Mouse (Mus musculus) midbrain, postnatal 0 days (tissue): ENCODE results near the gene Kmt2d. TPM values are rescaled to one million over a fixed set of nuclear protein-coding genes. Genes with fewer than 3 reads are reported as not detected.

ENCODE experiments used
- ATAC-seq: fragments of 200-750 bp; cut with Nextera tagmentation; 2 replicates; pipeline ENCODE4 v1.8.0; 2017; ENCODE audit warnings: moderate number of reproducible peaks, mild to moderate bottlenecking, moderate TSS enrichment, moderate library complexity; ENCODE audit not compliant: low FRiP score
- DNase-seq: peaks from one replicate; pipeline ENCODE4 v3.0.0-alpha.2; 2015; ENCODE audit warnings: low spot score
- H3K27ac ChIP-seq: fragments of 300-500 bp; sonication (generic); 2 replicates; pipeline ENCODE4 v1.5.1; 2014; ENCODE audit warnings: low read depth, mild to moderate bottlenecking, low read length, mixed read lengths
- H3K27me3 ChIP-seq: fragments of 300-500 bp; sonication (generic); 2 replicates; pipeline ENCODE4 v1.6.1; 2014; ENCODE audit warnings: low read length, control low read depth, mixed read lengths; ENCODE audit not compliant: insufficient read depth
- H3K36me3 ChIP-seq: fragments of 300-500 bp; sonication (generic); 2 replicates; pipeline ENCODE4 v1.6.1; 2014; ENCODE audit warnings: low read length, control low read depth, mixed read lengths; ENCODE audit not compliant: insufficient read depth
- H3K4me1 ChIP-seq: fragments of 300-500 bp; sonication (generic); 2 replicates; pipeline ENCODE4 v1.6.1; 2014; ENCODE audit warnings: mild to moderate bottlenecking, control low read depth, antibody characterized with exemption, low read length, mixed read lengths; ENCODE audit not compliant: insufficient read depth
- H3K4me2 ChIP-seq: fragments of 300-500 bp; sonication (generic); 2 replicates; pipeline ENCODE4 v1.6.1; 2014; ENCODE audit warnings: low read depth, mild to moderate bottlenecking, low read length, mixed read lengths; ENCODE audit not compliant: poor library complexity, severe bottlenecking
- H3K4me3 ChIP-seq: fragments of 300-500 bp; sonication (generic); 2 replicates; pipeline ENCODE4 v1.5.1; 2014; ENCODE audit warnings: low read depth, mild to moderate bottlenecking, low read length, moderate library complexity
- H3K9ac ChIP-seq: fragments of 300-500 bp; sonication (generic); replicated peaks from 2 replicates; pipeline ENCODE4 v1.6.1; 2014; ENCODE audit warnings: mild to moderate bottlenecking, low read length, moderate library complexity, mixed read lengths; ENCODE audit not compliant: poor library complexity, severe bottlenecking
- H3K9me3 ChIP-seq: fragments of 300-500 bp; sonication (generic); 2 replicates; pipeline ENCODE4 v1.6.1; 2016; ENCODE audit warnings: low read length, control low read depth
- CTCF ChIP-seq: IDR thresholded peaks from 2 replicates; pipeline ENCODE4 v1.5.1; 2016; ENCODE audit warnings: antibody characterized with exemption, mild to moderate bottlenecking
- WGBS: fragments of 180-500 bp; shearing (Covaris S2); extraction: QIAGEN DNeasy Blood & Tissue Kit; methylation state at CpG from one replicate; pipeline ENCODE4 v1.1.7; 2014; 5-methylcytosine and 5-hydroxymethylcytosine counted together
- polyA plus RNA-seq: library from polyadenylated mRNA; unstranded; fragments of >200 nt; fragmentation: Nextera tagmentation; extraction: Ambion mirVana; gene quantifications from 2 replicates; pipeline ENCODE4 v1.2.1, GENCODE M21; 2015
- total RNA-seq: library from RNA; depleted of rRNA; stranded (reverse); fragments of >200 nt; gene quantifications from 2 replicates; pipeline ENCODE4 v1.2.3, GENCODE M21; 2014

The Kmt2d gene
- total and polyA plus RNA-seq, 2 experiments from 2014 or later: 7.7 to 32.5 TPM

- ATAC-seq (no peak), DNase-seq (no peak)
- peak overlapping the region; percentile 98 for H3K9ac ChIP-seq
- peak overlapping the region; percentile 99 for H3K4me2 ChIP-seq
- 0 out of 2 replicates have a peak overlapping the region, but pooled peaks have one; percentile 6 for H3K27ac ChIP-seq
- peaks cover 17% of the 10 kb centered on the region for H3K36me3 ChIP-seq
- no peaks in the 10 kb centered on the region for H3K9me3 ChIP-seq
- no peak for TF ChIP-seq CTCF
- peak overlapping the region; percentile 99 for H3K4me3 ChIP-seq
- H3K4me1 ChIP-seq: peaks cover 30% of the 10 kb centered on the region
- 9% methylated on average over 8 of the region's 8 CpGs for WGBS
- no peaks in the 10 kb centered on the region for H3K27me3 ChIP-seq
Observed at GRCm38 (mm10) chr15:98869342-98870178, 1.4 kb downstream of the Kmt2d start.

DNA sequence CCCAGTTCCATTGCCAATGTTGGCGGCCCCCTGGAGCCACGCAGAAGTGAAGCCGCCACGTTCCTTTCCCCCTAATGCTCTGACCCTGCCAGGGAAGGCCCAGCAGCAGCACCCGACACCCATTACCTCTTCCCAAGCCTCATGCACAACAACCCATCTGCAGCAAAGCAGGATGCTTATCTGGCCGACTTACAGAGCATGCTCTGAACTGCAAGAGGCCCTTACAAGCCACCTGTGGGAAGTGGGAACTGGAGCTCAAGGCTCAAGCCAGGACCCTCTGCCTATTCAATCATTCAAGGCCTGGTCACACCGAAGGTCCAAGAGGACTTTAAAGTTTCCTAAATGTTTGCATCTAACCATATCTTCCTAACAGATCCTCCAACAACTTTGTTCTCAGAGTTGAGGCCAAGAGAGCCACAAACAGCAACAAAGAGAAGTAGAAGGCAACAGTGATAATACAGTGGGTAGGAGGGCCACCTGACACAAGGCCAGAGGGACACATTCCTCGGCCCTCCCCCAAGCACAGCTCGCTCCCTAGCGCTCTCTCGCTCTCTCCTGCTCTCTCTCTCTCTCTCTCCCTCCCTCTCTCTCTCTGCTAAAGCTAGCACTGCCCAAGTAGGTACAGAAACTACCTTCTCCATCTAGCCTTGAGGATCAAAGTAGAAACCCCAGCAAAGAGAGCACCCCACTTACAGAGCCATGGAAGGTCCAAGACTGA is 2.5 kb downstream of the Kmt2d start:
- H3K36me3 ChIP-seq: peaks cover 28% of the 10 kb centered on the region
- DNase-seq: no peak
- peak overlapping the region; percentile 99 for H3K4me2 ChIP-seq
- WGBS: 23% methylated on average over 11 of the region's 11 CpGs
- ATAC-seq: no peak
- H3K4me1 ChIP-seq: peaks cover 30% of the 10 kb centered on the region
- peak overlapping the region; percentile 98 for H3K9ac ChIP-seq
- H3K27me3 ChIP-seq: no peaks in the 10 kb centered on the region
- 0 out of 2 replicates have a peak overlapping the region, but pooled peaks have one; percentile 26 for H3K27ac ChIP-seq
- peak overlapping the region; percentile 99 for H3K4me3 ChIP-seq
- H3K9me3 ChIP-seq: no peaks in the 10 kb centered on the region
- TF ChIP-seq CTCF: no peak

- Histone ChIP-seq H3K27me3 (no peaks in the 10 kb centered on the region), H3K9ac (no peak overlapping the region; the same call in 1 of the 2 replicates), H3K36me3 (peaks cover 40% of the 10 kb centered on the region), H3K4me3 (no peak overlapping the region), H3K27ac (no peak overlapping the region), H3K4me2 (peak overlapping the region; percentile 99), H3K9me3 (no peaks in the 10 kb centered on the region), H3K4me1 (peaks cover 30% of the 10 kb centered on the region)
- peak; percentile 51 for DNase-seq
- ATAC-seq: no peak
- 73% methylated on average over 6 of the region's 6 CpGs for WGBS
- no peak for TF ChIP-seq CTCF
Observed at GRCm38 (mm10) chr15:98867321-98867720, 3.7 kb downstream of the Kmt2d start.

GRCm38 (mm10) chr15:98866501-98866900 is 4.5 kb downstream of the Kmt2d start:
- ATAC-seq: no peak
- no peaks in the 10 kb centered on the region for H3K9me3 ChIP-seq
- no peak overlapping the region for H3K4me2 ChIP-seq
- no peak for TF ChIP-seq CTCF
- 83% methylated on average over 5 of the region's 5 CpGs for WGBS
- no peaks in the 10 kb centered on the region for H3K27me3 ChIP-seq
- peaks cover 30% of the 10 kb centered on the region for H3K4me1 ChIP-seq
- H3K4me3 ChIP-seq: no peak overlapping the region
- no peak for DNase-seq
- peaks cover 48% of the 10 kb centered on the region for H3K36me3 ChIP-seq
- no peak overlapping the region; the same call in 1 of the 2 replicates for H3K9ac ChIP-seq
- no peak overlapping the region for H3K27ac ChIP-seq

DNA sequence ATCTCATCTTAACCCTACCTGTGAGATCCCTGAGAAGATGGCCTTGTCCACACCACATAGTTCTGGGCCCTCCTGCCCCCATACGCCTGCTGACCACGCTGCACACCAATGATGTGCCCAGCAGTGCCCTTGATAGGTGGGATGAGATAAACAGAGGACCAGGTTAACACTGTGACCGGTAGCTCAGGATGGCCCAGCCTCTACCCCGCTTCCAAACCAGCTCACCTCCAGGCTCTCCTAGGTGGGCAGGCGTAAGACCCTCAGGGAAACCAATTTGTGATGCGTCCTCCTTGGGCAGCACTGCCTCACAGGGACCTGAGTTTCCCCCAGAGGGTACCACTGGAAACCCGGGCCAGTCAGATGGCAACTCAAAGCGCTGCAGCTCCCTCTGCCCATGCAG is 5.2 kb downstream of the Kmt2d start:
- no peaks in the 10 kb centered on the region for H3K9me3 ChIP-seq
- H3K27ac ChIP-seq: no peak overlapping the region
- H3K27me3 ChIP-seq: no peaks in the 10 kb centered on the region
- no peak overlapping the region for H3K9ac ChIP-seq
- DNase-seq (no peak), ATAC-seq (no peak)
- peaks cover 55% of the 10 kb centered on the region for H3K36me3 ChIP-seq
- WGBS: 96% methylated on average over 8 of the region's 8 CpGs
- no peak overlapping the region for H3K4me3 ChIP-seq
- no peak overlapping the region for H3K4me2 ChIP-seq
- H3K4me1 ChIP-seq: peaks cover 30% of the 10 kb centered on the region
- TF ChIP-seq CTCF: no peak

GRCm38 (mm10) chr15:98864951-98865350 is 6.1 kb downstream of the Kmt2d start:
- Histone ChIP-seq H3K27ac (no peak overlapping the region), H3K4me2 (no peak overlapping the region), H3K4me1 (peaks cover 29% of the 10 kb centered on the region), H3K27me3 (no peaks in the 10 kb centered on the region), H3K36me3 (peaks cover 63% of the 10 kb centered on the region), H3K4me3 (no peak overlapping the region), H3K9ac (no peak overlapping the region), H3K9me3 (no peaks in the 10 kb centered on the region)
- DNase-seq (no peak), ATAC-seq (no peak)
- WGBS: 94% methylated on average over 6 of the region's 6 CpGs
- TF ChIP-seq CTCF: no peak
